Mouse (Mus musculus) kidney, postnatal 10 days (tissue): ENCODE measurements around the gene Ppp1r1c.
A peak's percentile ranks its signal among the peaks of the same experiment; 100 is the strongest.
"Not testable (repeated sequence)": the region's sequence is repeated elsewhere in the genome, so short reads cannot be mapped to it uniquely, and the experiment has no call there.

Source experiments
- DNase-seq: peaks from one replicate; pipeline ENCODE4 v3.0.0; 2021; ENCODE audit warnings: mixed read lengths

Ppp1r1c gene

GRCm38 (mm10) chr2:79744164-79744563 lies 36.6 kb downstream of the Ppp1r1c start:
- DNase-seq, result no peak

DNA sequence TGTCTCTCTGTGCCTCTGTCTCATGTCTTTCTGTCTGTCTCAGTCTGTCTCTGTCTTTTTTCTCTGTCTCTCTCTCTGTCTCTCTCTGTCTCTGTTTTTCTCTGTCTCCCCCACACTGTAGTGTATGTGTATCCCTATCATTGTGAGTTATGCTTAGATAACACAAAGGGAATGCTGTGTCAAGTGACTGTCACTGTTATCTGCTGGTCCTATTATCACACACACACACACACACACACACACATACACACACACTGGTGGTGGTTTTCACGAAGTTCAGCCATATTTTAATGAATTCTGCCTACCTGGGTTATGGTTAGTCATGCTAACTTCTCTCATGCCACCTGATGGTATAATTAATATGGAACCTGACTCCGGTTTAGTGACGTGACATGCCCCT lies 44.1 kb downstream of the Ppp1r1c start:
- DNase-seq, result no peak

DNA sequence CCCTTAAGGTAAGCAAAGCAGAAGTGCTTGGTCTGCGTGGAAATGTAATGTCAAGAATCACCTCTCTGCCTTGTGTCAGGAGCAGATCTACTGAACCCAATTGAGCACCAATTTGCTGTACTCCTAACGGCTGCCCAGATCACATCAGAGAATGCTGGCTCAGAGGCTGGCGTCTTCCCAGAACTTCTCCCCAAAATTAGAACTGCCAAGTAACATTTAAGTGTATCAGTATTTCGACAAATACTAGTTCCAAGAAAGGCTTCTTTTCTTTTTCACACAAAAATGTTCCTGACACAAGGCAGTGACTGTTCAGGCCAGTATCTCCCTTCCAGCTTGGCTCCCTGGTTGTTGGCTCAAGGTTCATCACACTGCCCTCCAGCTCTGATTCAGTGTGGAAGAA lies 52.4 kb downstream of the Ppp1r1c start:
- DNase-seq, result no peak

DNA sequence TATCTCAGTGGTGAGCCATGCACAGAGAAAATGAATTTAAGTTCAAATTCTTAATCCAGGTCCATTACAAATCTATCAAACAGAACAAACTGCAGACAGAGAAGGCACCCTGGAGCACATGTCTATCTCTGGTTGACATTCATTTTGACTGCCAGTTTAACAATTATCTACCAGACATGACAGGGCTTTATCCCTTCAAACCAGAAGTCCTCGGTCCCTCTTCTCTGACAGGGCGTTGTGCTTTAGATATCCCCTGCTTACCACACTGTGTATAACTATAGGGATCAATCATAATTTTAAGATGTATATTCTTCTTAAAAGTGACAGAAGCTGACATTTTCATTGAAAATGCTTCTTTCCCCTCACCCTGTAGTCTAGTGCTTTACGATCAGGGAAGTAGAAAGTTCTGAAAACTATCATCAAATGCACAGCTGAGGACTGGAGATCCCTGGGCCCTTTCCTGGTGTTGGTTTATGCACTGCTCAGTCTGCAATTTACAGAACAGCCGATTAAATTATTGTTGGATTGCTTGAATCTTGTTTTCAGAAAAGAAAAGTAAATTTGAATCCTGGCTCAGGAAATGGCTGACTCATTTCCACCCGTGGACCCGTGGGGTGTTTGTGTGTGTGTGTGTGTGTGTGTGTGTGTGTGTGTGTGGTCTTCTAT lies 55.3 kb downstream of the Ppp1r1c start:
- no peak for DNase-seq

- no peak for DNase-seq
These were observed 57.5 kb downstream of the Ppp1r1c start for GRCm38 (mm10) chr2:79765032-79765431.

- DNase-seq, result peak; percentile 35
These were observed 58.1 kb downstream of the Ppp1r1c start for GRCm38 (mm10) chr2:79765723-79766122.

- DNase-seq, result no peak
These were observed 61.0 kb downstream of the Ppp1r1c start for GRCm38 (mm10) chr2:79768625-79769024.

GRCm38 (mm10) chr2:79770307-79770706 lies 62.7 kb downstream of the Ppp1r1c start:
- no peak for DNase-seq

GRCm38 (mm10) chr2:79774372-79774771 lies 66.8 kb downstream of the Ppp1r1c start:
- peak; percentile 87 for DNase-seq

DNA sequence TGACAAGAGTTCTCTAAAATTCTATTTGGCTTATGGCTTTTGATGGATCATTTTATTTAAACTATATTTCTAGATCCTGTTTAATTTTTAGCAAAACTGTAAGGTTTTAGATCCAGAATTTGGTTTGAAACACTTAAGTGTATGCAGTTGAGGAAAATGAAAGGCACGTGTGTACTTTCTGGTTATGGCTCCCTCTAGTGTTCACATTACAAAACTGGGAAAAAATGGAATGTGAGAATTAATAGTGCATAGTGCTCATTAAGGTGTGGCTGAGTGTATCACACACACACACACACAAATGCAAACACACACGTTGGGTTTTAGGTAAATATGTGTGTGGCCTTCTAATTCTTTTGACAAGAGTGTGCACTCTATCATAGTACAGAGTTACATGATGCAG lies 70.2 kb downstream of the Ppp1r1c start:
- DNase-seq, result no peak

DNA sequence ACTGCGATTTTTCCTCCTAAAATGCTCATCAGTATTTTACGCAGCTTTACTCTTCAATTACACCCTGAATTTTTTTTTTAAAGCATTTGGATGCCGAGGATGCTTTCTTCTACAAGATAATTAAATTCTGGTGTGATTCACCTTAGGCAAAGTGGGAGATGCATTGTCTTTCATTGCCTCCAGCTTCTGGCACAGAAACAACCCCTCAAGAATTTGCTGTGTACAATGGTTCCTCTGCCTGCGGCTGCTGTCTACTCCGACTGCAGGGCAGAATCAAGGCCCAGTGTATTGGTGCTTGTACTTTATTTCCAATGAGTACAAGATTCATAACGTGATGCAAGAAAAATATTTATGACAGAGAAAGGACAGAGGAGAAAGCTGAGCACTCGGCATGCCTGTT lies 73.2 kb downstream of the Ppp1r1c start:
- no peak for DNase-seq

DNA sequence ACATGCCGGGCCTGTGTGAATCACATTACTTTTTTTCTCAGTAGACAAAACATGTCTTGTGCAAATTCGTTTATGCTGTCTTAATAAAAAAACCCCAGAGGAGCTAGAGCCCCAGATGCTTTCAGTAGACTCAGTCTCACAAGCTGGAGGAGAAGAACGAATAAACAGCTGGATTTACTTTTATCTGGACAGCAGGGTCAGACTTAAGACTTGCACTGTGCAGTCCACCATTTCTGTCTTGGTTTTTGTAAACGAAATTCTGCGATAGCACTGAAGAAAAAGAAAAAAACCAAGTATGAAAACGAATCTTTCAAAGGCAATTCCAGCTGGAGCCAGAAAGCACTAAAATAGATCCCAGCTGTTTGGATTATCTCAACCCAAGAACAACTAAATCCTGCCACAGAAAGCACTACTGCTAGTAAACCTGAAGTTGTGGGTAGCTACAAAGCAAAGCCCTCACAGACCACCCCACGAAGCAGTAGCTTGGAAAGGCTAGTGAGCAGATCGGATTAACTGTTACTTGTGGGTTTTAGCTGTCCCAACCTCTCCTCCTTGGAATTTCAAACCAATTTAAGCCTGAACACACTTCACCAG lies 78.1 kb downstream of the Ppp1r1c start:
- DNase-seq, result no peak

- no peak for DNase-seq
These were observed 78.9 kb downstream of the Ppp1r1c start for GRCm38 (mm10) chr2:79786467-79786866.

- no peak for DNase-seq
These were observed 85.6 kb downstream of the Ppp1r1c start for GRCm38 (mm10) chr2:79793186-79793585.

DNA sequence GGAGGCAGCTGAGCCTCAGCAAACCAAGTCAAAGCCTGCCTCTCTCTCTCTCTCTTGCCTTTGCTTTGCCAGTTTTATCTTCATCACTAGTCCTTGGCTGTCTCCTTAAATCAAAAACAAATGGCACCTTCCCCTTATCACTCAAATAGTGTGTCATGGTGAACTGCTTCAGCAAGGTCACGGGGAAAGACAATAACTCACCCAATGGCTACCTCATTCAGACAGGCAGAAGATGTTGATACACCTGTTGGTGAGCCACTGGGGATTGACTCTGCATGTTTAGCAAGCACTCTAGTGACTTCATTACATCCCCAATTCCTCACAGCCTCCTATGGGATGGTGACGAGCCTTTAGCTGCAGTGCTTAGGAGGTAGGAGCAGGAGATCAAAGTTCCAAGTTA lies 89.9 kb downstream of the Ppp1r1c start:
- no peak for DNase-seq

- no peak for DNase-seq
These were observed 91.0 kb downstream of the Ppp1r1c start for GRCm38 (mm10) chr2:79798627-79799026.

GRCm38 (mm10) chr2:79815708-79816484 lies 108.3 kb downstream of the Ppp1r1c start:
- DNase-seq, result no peak

DNA sequence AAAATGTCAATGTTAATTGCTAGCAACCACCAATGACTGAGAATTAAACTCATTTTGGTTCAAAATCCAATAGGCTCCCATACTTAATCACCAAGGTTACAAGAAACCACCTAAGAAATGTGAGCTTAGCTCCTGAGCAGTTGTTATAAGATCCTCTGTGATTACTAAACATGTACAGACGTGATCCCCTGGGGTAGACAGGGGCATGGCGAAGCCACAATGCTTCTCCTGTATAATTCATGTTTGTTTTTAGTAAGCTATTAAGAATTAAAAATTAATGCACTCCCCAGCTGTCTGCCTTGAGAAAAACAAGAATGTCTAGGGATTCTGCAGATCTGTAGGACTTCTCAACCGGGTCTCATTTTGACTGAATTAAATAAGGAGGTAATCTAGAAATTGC lies 112.0 kb downstream of the Ppp1r1c start:
- DNase-seq, result no peak

- DNase-seq, result no peak
These were observed 118.3 kb downstream of the Ppp1r1c start for GRCm38 (mm10) chr2:79825853-79826252.

- DNase-seq, result no peak
These were observed 131.5 kb downstream of the Ppp1r1c start for GRCm38 (mm10) chr2:79839090-79839489.

DNA sequence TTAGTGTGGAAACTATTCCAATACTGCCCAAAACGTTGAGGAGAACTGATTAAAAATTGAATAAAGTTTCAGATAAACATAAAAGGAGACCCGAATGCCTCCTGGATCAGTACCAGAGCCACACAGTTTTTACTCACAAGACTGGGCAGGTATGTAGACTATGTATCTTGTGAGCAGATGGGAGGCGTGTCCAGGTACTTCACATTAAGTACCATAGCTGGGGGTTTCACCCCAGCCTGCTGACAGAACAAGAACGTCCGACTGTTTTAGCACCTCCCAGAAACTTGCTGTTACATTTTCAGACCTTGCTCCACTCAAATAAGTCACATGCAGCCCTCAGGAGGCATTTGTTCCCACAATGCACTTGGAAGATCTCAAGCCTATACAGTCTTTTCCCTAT lies 131.9 kb downstream of the Ppp1r1c start:
- DNase-seq, result no peak

DNA sequence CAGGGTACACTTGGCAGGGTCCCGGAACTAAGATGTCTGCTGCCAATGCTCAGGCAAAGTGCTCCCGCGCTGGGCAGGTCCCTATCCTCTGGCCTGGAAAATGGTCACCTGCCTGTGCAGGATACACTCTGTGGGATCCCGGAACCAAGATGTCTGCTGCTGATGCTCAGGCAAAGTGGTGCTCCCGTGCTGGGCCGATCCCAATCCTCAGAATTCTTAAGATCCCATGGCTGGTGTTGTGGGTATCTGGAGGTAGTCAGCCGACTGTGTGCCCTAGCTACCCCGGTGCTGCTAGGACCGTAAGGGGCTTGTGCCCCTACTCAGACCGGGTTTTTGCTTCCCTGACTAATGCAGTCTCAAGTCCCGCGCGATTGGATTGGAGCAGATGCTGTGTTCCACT lies 139.8 kb downstream of the Ppp1r1c start:
- not testable (repeated sequence) for DNase-seq

GRCm38 (mm10) chr2:79856874-79857273 lies 149.3 kb downstream of the Ppp1r1c start:
- no peak for DNase-seq
